19 mouse cellular contexts compared by ENCODE assay signal in genomic region chr11:20637060-20637459, GRCm38 (mm10).
"Had no signal": no experiment of that assay in that cellular context is flagged by ENCODE, and none has a peak within 500 bp of the region (broad histone marks: within the 10 kb centered on the region; RNA-seq: fewer than 3 reads in every experiment).

No protein-coding gene starts in this region.

- ATAC-seq: intestine, postnatal 0 days; midbrain, embryonic 13.5 days; midbrain, embryonic 16.5 days had no signal

- H3K27me3 ChIP-seq: limb, embryonic 12.5 days; limb, embryonic 15.5 days; midbrain, embryonic 13.5 days; neural tube, embryonic 13.5 days had no signal

- H3K27ac ChIP-seq: layer of hippocampus, adult 2 months; midbrain, embryonic 13.5 days; neural tube, embryonic 13.5 days had no signal

- DNase-seq: kidney, adult 2 months; kidney, postnatal 25 days; layer of hippocampus, adult 9-11 months; layer of hippocampus, postnatal 36 days; left cerebral cortex, postnatal 4 days; lung, adult 2 months; lung, postnatal 14 days; lung, postnatal 4 days; retina, postnatal 1 day; thymus, adult 18-20 months; thymus, postnatal 36 days had no signal

- H3K9me3 ChIP-seq: limb, embryonic 15.5 days; midbrain, embryonic 13.5 days; neural tube, embryonic 13.5 days had no signal

- H3K4me2 ChIP-seq: limb, embryonic 15.5 days; midbrain, embryonic 13.5 days; neural tube, embryonic 13.5 days had no signal

- H3K36me3 ChIP-seq: limb, embryonic 12.5 days; limb, embryonic 15.5 days; midbrain, embryonic 13.5 days; neural tube, embryonic 13.5 days had no signal

- H3K4me3 ChIP-seq: layer of hippocampus, adult 2 months; limb, embryonic 12.5 days; limb, embryonic 15.5 days; midbrain, embryonic 13.5 days; myocyte; neural tube, embryonic 13.5 days had no signal

- H3K9ac ChIP-seq: limb, embryonic 12.5 days; limb, embryonic 15.5 days; midbrain, embryonic 13.5 days; neural tube, embryonic 13.5 days had no signal
